Mouse (Mus musculus) liver, postnatal 0 days (tissue): ENCODE measurements at regions not wholly inside any gene's neighbourhood (a gene's known extent, or its start where the extent isn't known, plus 50 kb on each side); places are given as distances from the start of the nearest gene placed in this dataset.

Source experiments
- CTCF ChIP-seq: sonication (generic); IDR thresholded peaks from 2 replicates; pipeline ENCODE4 v1.5.1; 2016; ENCODE audit warnings: antibody characterized with exemption, low read depth
- EP300 ChIP-seq: IDR thresholded peaks from 2 replicates; pipeline ENCODE4 v1.6.1; 2016; ENCODE audit warnings: antibody characterized with exemption, low read depth, mild to moderate bottlenecking

GRCm38 (mm10) chr17:84100523-84100922 is 87.2 kb downstream of the Zfp36l2 start:
- TF ChIP-seq CTCF (no peak), EP300 (no peak)
